Mouse (Mus musculus) bone marrow macrophage, adult 2 months (primary cell): Measurements from ENCODE around the gene 9830107B12Rik. TPM values are rescaled to one million over a fixed set of nuclear protein-coding genes. Genes with fewer than 3 reads are reported as not detected.

Source experiments
- H3K27ac ChIP-seq: 2 replicates; pipeline ENCODE4 v1.5.1; 2012; ENCODE audit warnings: low read depth, low read length; ENCODE audit not compliant: insufficient read depth
- H3K4me1 ChIP-seq: 2 replicates; pipeline ENCODE4 v1.6.1; 2012; ENCODE audit warnings: low read length; ENCODE audit not compliant: control insufficient read depth, insufficient read depth
- H3K4me3 ChIP-seq: 2 replicates; pipeline ENCODE4 v1.5.1; 2012; ENCODE audit warnings: mild to moderate bottlenecking, low read length, moderate library complexity; ENCODE audit not compliant: insufficient read depth
- CTCF ChIP-seq: IDR thresholded peaks from 2 replicates; pipeline ENCODE4 v1.5.1; 2012; ENCODE audit warnings: low read depth, mild to moderate bottlenecking, low read length, moderate library complexity
- POLR2A ChIP-seq: IDR thresholded peaks from 2 replicates; pipeline ENCODE4 v1.6.1; 2012; ENCODE audit warnings: mild to moderate bottlenecking, low read depth, low read length, borderline replicate concordance
- polyA plus RNA-seq: library from polyadenylated mRNA; stranded (reverse); fragments of >200 nt; gene quantifications from 2 replicates; pipeline ENCODE4 v1.2.4, GENCODE M21; 2012; ENCODE audit not compliant: missing spikeins, insufficient read depth, insufficient read length

9830107B12Rik gene
- polyA plus RNA-seq, 1 experiment: not detected

GRCm38 (mm10) chr17:48108520-48108919 is 37.5 kb downstream of the 9830107B12Rik start:
- TF ChIP-seq POLR2A (no peak), CTCF (no peak)
- no peak overlapping the region for H3K27ac ChIP-seq
- H3K4me3 ChIP-seq: no peak overlapping the region
- no peaks in the 10 kb centered on the region for H3K4me1 ChIP-seq

- no peak overlapping the region for H3K4me3 ChIP-seq
- no peak overlapping the region for H3K27ac ChIP-seq
- no peaks in the 10 kb centered on the region for H3K4me1 ChIP-seq
- no peak for TF ChIP-seq POLR2A
- no peak for TF ChIP-seq CTCF
Observed at GRCm38 (mm10) chr17:48107862-48108261, 38.2 kb downstream of the 9830107B12Rik start.

GRCm38 (mm10) chr17:48107333-48107732 is 38.7 kb downstream of the 9830107B12Rik start:
- Histone ChIP-seq H3K27ac (no peak overlapping the region), H3K4me1 (no peaks in the 10 kb centered on the region), H3K4me3 (no peak overlapping the region)
- no peak for TF ChIP-seq CTCF

- no peak overlapping the region for H3K4me3 ChIP-seq
- TF ChIP-seq POLR2A: no peak
- peak; percentile 97 for TF ChIP-seq CTCF
- H3K4me1 ChIP-seq: no peaks in the 10 kb centered on the region
- H3K27ac ChIP-seq: no peak overlapping the region
Observed at GRCm38 (mm10) chr17:48100441-48101417, 45.3 kb downstream of the 9830107B12Rik start.

- no peak overlapping the region for H3K4me3 ChIP-seq
- H3K4me1 ChIP-seq: no peaks in the 10 kb centered on the region
- H3K27ac ChIP-seq: no peak overlapping the region
- no peak for TF ChIP-seq POLR2A
- no peak for TF ChIP-seq CTCF
Observed at GRCm38 (mm10) chr17:48099312-48099711, 46.8 kb downstream of the 9830107B12Rik start.

GRCm38 (mm10) chr17:48098528-48098890 is 47.6 kb downstream of the 9830107B12Rik start:
- Histone ChIP-seq H3K4me1 (no peaks in the 10 kb centered on the region), H3K4me3 (no peak overlapping the region), H3K27ac (no peak overlapping the region)
- no peak for TF ChIP-seq CTCF
- no peak for TF ChIP-seq POLR2A

GRCm38 (mm10) chr17:48097743-48098527 is 48.1 kb downstream of the 9830107B12Rik start:
- TF ChIP-seq POLR2A: no peak
- TF ChIP-seq CTCF: no peak
- Histone ChIP-seq H3K4me1 (no peaks in the 10 kb centered on the region), H3K27ac (no peak overlapping the region), H3K4me3 (no peak overlapping the region)

- Histone ChIP-seq H3K4me1 (no peaks in the 10 kb centered on the region), H3K4me3 (no peak overlapping the region), H3K27ac (no peak overlapping the region)
- TF ChIP-seq POLR2A (no peak), CTCF (0 out of 2 replicates have a peak, but pooled peaks have one; percentile 9)
Observed at GRCm38 (mm10) chr17:48097011-48097742, 48.9 kb downstream of the 9830107B12Rik start.

GRCm38 (mm10) chr17:48096321-48096720 is 49.7 kb downstream of the 9830107B12Rik start:
- TF ChIP-seq POLR2A: no peak

More at GRCm38 (mm10) chr17:48096321-48096720, 49.7 kb downstream of the 9830107B12Rik start:
- no peak overlapping the region for H3K4me3 ChIP-seq
- H3K4me1 ChIP-seq: no peaks in the 10 kb centered on the region
- H3K27ac ChIP-seq: no peak overlapping the region
